Mouse (Mus musculus): ENCODE data around the gene Birc5.

The Birc5 gene

GRCm38 (mm10) chr11:117855975-117856374 is 6.9 kb downstream of the Birc5 start:
- DNase-seq (ENCODE audit: low spot score), result no peak

- no peak for DNase-seq (ENCODE audit: low spot score)
Measured at GRCm38 (mm10) chr11:117857462-117857861, 8.4 kb downstream of the Birc5 start.

- DNase-seq (ENCODE audit: low spot score), result no peak
Measured at GRCm38 (mm10) chr11:117858392-117858791, 9.3 kb downstream of the Birc5 start.

GRCm38 (mm10) chr11:117860601-117861000 is 11.6 kb downstream of the Birc5 start, which contains the start of gene Tmem235:
Tmem235 (plus strand) TSS chr11:117860752.
- DNase-seq (ENCODE audit: low spot score), result no peak

GRCm38 (mm10) chr11:117863174-117863856 is 14.3 kb downstream of the Birc5 start:
- no peak for DNase-seq (ENCODE audit: low spot score)

GRCm38 (mm10) chr11:117864805-117865204 is 15.8 kb downstream of the Birc5 start:
- no peak for DNase-seq (ENCODE audit: low spot score)

GRCm38 (mm10) chr11:117865988-117866387 is 16.9 kb downstream of the Birc5 start:
- DNase-seq (ENCODE audit: low spot score), result no peak

- DNase-seq (ENCODE audit: low spot score), result peak; percentile 53
Measured at GRCm38 (mm10) chr11:117870688-117871365, 21.8 kb downstream of the Birc5 start.

GRCm38 (mm10) chr11:117871376-117871775 is 22.3 kb downstream of the Birc5 start:
- no peak for DNase-seq (ENCODE audit: low spot score)

- DNase-seq (ENCODE audit: low spot score), result peak; percentile 43
Measured at GRCm38 (mm10) chr11:117871911-117872584, 23.0 kb downstream of the Birc5 start.

GRCm38 (mm10) chr11:117872861-117873608 is 24.0 kb downstream of the Birc5 start, which contains the start of gene Tha1:
Tha1 (minus strand) TSS chr11:117873481.
- no peak for DNase-seq (ENCODE audit: low spot score)

- DNase-seq (ENCODE audit: low spot score), result no peak
Measured at GRCm38 (mm10) chr11:117874419-117874818, 25.4 kb downstream of the Birc5 start.

GRCm38 (mm10) chr11:117875681-117876080 is 26.6 kb downstream of the Birc5 start:
- DNase-seq (ENCODE audit: low spot score), result no peak

- DNase-seq (ENCODE audit: low spot score), result no peak
Measured at GRCm38 (mm10) chr11:117877917-117878745, 29.1 kb downstream of the Birc5 start.

GRCm38 (mm10) chr11:117878892-117879291 is 29.8 kb downstream of the Birc5 start:
- no peak for DNase-seq (ENCODE audit: low spot score)

GRCm38 (mm10) chr11:117879676-117880075 is 30.6 kb downstream of the Birc5 start:
- no peak for DNase-seq (ENCODE audit: low spot score)

- DNase-seq (ENCODE audit: low spot score), result no peak
Measured at GRCm38 (mm10) chr11:117880336-117880976, 31.4 kb downstream of the Birc5 start.

GRCm38 (mm10) chr11:117880977-117881358 is 31.9 kb downstream of the Birc5 start:
- no peak for DNase-seq (ENCODE audit: low spot score)

GRCm38 (mm10) chr11:117881787-117882186 is 32.7 kb downstream of the Birc5 start:
- DNase-seq (ENCODE audit: low spot score), result no peak

- DNase-seq (ENCODE audit: low spot score), result no peak
Measured at GRCm38 (mm10) chr11:117882208-117882607, 33.2 kb downstream of the Birc5 start.

- no peak for DNase-seq (ENCODE audit: low spot score)
Measured at GRCm38 (mm10) chr11:117886000-117886399, 36.9 kb downstream of the Birc5 start.
